Mouse (Mus musculus): ENCODE measurements at regions not wholly inside any gene's neighbourhood (a gene's known extent, or its start where the extent isn't known, plus 50 kb on each side); places are given as distances from the start of the nearest gene placed in this dataset.
A peak's percentile ranks its signal among the peaks of the same experiment; 100 is the strongest.

DNA sequence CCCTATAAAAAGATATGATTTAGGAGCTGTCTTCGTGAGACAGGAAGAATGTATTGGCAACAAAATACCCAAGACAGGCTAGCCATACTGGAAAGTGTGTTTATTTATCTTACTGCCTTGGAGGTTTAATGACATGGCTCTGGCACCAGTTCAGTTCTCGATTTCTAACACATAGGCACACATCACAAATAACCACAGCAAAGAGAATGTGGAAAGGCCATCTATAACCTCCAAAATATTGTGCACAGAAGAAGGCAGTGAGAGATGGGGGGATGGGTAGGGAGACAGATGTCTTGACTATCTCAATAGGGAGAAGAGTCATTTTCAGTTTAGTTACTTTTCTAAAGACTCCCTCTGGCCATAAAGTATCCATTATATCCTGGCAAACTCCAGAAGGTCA, 90.5 kb downstream of the Minar1 start:
- DNase-seq, result no peak

DNA sequence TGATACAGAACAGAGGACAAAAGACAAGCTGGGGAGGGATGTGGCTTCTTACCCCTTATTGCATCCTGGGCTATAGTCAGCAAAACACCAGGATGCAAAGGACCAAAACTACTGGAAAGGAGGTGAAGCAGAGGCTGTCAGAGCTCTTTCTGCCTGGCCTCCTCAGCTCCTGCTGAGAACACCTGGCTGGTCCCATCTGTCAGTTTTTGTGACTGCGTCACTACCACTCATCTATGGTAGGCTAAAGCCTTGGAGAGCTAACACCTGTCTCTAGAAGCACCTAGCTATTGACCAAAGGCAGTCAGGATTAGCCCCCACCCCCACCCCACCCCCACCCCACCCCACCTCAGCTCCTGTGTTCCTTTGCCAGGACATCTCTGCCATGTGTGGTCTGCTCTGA, 98.8 kb downstream of the Minar1 start:
- DNase-seq, result no peak

GRCm38 (mm10) chr9:89523705-89524104, 99.2 kb downstream of the Minar1 start:
- no peak for DNase-seq

GRCm38 (mm10) chr9:89508407-89509101, 114.4 kb downstream of the Minar1 start:
- no peak for DNase-seq

- DNase-seq, result no peak
These were observed 120.8 kb downstream of the Minar1 start for GRCm38 (mm10) chr9:89502083-89502482.

GRCm38 (mm10) chr9:89497399-89497749, 125.6 kb downstream of the Minar1 start:
- DNase-seq, result no peak

GRCm38 (mm10) chr9:89496729-89497398, 126.1 kb downstream of the Minar1 start:
- DNase-seq, result no peak

- DNase-seq, result no peak
These were observed 135.3 kb downstream of the Minar1 start for GRCm38 (mm10) chr9:89487601-89488000.

- no peak for DNase-seq
These were observed 143.5 kb downstream of the Minar1 start for GRCm38 (mm10) chr9:89479406-89479805.

GRCm38 (mm10) chr9:89461190-89461589, 161.7 kb downstream of the Minar1 start:
- peak; percentile 42 to 50 for DNase-seq

DNA sequence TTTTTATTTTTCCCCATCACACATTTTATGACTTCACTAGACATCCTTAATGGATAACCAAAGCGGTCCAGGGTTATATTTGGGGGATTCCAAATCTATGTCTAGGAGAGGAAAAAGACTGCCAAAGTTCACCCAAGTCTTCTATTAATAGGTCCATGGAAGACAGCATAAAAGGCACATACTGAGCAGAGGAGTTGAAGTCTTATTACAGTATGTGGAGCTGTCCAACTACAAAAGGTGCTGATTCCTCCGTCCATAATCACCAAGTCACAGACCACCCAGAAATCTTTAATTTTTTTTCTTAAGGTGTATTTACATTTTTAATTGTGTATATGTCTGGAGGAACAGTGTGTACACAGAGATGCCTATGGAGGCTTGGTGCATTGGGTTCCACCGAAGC, 166.3 kb downstream of the Minar1 start:
- no peak for DNase-seq

GRCm38 (mm10) chr9:89449656-89450055, 173.3 kb downstream of the Minar1 start:
- DNase-seq, result no peak
